Mouse (Mus musculus): ENCODE measurements around the gene Gsta3.

DNA sequence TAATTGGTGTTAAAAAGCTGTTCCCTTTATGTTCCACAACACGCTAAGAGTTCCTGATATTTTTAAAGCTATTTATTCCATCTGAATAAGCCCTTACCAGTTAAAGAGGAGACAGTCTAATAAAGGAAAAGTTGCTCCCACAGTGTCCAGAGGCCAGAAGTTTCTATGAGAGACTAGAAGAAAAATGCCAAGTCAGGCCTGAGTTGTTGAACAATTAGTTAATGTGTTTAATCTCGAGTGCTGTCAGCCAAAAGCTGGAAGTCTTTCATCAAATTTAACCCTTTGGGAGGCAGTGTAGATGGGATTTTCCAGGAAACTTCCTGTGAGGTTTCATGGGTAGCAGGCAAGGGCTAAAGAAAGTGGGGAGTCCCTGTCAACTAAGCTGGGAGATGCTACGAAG is 59.4 kb downstream of the Gsta3 start:
- TF ChIP-seq CTCF (IDR thresholded peaks at IDR 0.05; ENCODE audit: low read depth, low read length): no peak
- TF ChIP-seq POLR2A (IDR thresholded peaks at IDR 0.05; ENCODE audit: borderline replicate concordance, low read depth, low read length): no peak
